Mouse (Mus musculus) MN1 (cell line): ENCODE results near the gene Phlpp2.

Experiments used
- DNase-seq: peaks from one replicate; pipeline ENCODE4 v3.0.0-alpha.2; 2016; ENCODE audit warnings: low spot score

Gene Phlpp2

GRCm38 (mm10) chr8:109903909-109904469, 35.6 kb downstream of the Phlpp2 start:
- DNase-seq = no peak

GRCm38 (mm10) chr8:109904928-109905668, 36.8 kb downstream of the Phlpp2 start:
- DNase-seq = no peak

- no peak for DNase-seq
Observed at GRCm38 (mm10) chr8:109906907-109907306, 38.6 kb downstream of the Phlpp2 start.

GRCm38 (mm10) chr8:109907376-109907775, 39.0 kb downstream of the Phlpp2 start:
- DNase-seq = no peak

GRCm38 (mm10) chr8:109917277-109917676, 48.9 kb downstream of the Phlpp2 start:
- peak; percentile 47 for DNase-seq

GRCm38 (mm10) chr8:109920406-109921390, 52.4 kb downstream of the Phlpp2 start:
- DNase-seq = peak; percentile 23

- peak; percentile 53 for DNase-seq
Observed at GRCm38 (mm10) chr8:109941606-109942360, 73.4 kb downstream of the Phlpp2 start.

GRCm38 (mm10) chr8:109945153-109945632, 76.9 kb downstream of the Phlpp2 start:
- peak; percentile 28 for DNase-seq

GRCm38 (mm10) chr8:109945694-109946093, 77.4 kb downstream of the Phlpp2 start:
- DNase-seq = no peak

- DNase-seq = no peak
Observed at GRCm38 (mm10) chr8:109946272-109946671, 77.9 kb downstream of the Phlpp2 start.

GRCm38 (mm10) chr8:109947447-109948284, 79.3 kb downstream of the Phlpp2 start:
- no peak for DNase-seq

GRCm38 (mm10) chr8:109948285-109948564, 79.9 kb downstream of the Phlpp2 start:
- DNase-seq = no peak

- no peak for DNase-seq
Observed at GRCm38 (mm10) chr8:109952171-109952570, 83.8 kb downstream of the Phlpp2 start.

GRCm38 (mm10) chr8:109954486-109954948, 86.2 kb downstream of the Phlpp2 start:
- peak; percentile 83 for DNase-seq

- peak; percentile 74 for DNase-seq
Observed at GRCm38 (mm10) chr8:109957167-109958028, 89.1 kb downstream of the Phlpp2 start.

GRCm38 (mm10) chr8:109958036-109958655, 89.8 kb downstream of the Phlpp2 start:
- DNase-seq = peak; percentile 43

GRCm38 (mm10) chr8:109959112-109959511, 90.8 kb downstream of the Phlpp2 start:
- no peak for DNase-seq

- no peak for DNase-seq
Observed at GRCm38 (mm10) chr8:109961693-109962367, 93.5 kb downstream of the Phlpp2 start, which contains the start of gene Marveld3. Marveld3 (minus strand) TSS chr8:109962203.

GRCm38 (mm10) chr8:109962896-109963295, 94.6 kb downstream of the Phlpp2 start:
- no peak for DNase-seq
